Mouse (Mus musculus): ENCODE data around the gene Sipa1l2.
"Not testable (repeated sequence)": the region's sequence is repeated elsewhere in the genome, so short reads cannot be mapped to it uniquely, and the experiment has no call there.

Gene Sipa1l2

GRCm38 (mm10) chr8:125539056-125540013 lies 30.3 kb downstream of the Sipa1l2 start:
- no peak for DNase-seq (ENCODE audit: low spot score in 2 of 2)

GRCm38 (mm10) chr8:125538265-125538664 lies 31.3 kb downstream of the Sipa1l2 start:
- no peak for DNase-seq (ENCODE audit: low spot score in 2 of 2)

- peak in 1 of 2 experiments; percentile 62 for DNase-seq (ENCODE audit: low spot score in 2 of 2)
Observed at GRCm38 (mm10) chr8:125533709-125534108, 35.9 kb downstream of the Sipa1l2 start.

GRCm38 (mm10) chr8:125532953-125533352 lies 36.7 kb downstream of the Sipa1l2 start:
- no peak for DNase-seq (ENCODE audit: low spot score in 2 of 2)

- DNase-seq (ENCODE audit: low spot score in 2 of 2) = no peak
Observed at GRCm38 (mm10) chr8:125532177-125532576, 37.4 kb downstream of the Sipa1l2 start.

- DNase-seq (ENCODE audit: low spot score in 2 of 2) = no peak
Observed at GRCm38 (mm10) chr8:125531640-125532039, 38.0 kb downstream of the Sipa1l2 start.

- peak in 1 of 2 experiments; percentile 42 for DNase-seq (ENCODE audit: low spot score in 2 of 2)
Observed at GRCm38 (mm10) chr8:125531088-125531438, 38.5 kb downstream of the Sipa1l2 start.

GRCm38 (mm10) chr8:125530187-125531087 lies 39.2 kb downstream of the Sipa1l2 start:
- no peak for DNase-seq (ENCODE audit: low spot score in 2 of 2)

GRCm38 (mm10) chr8:125529019-125529418 lies 40.6 kb downstream of the Sipa1l2 start:
- no peak for DNase-seq (ENCODE audit: low spot score in 2 of 2)

- DNase-seq (ENCODE audit: low spot score in 2 of 2) = no peak
Observed at GRCm38 (mm10) chr8:125527941-125528340, 41.7 kb downstream of the Sipa1l2 start.

- no peak for DNase-seq (ENCODE audit: low spot score in 2 of 2)
Observed at GRCm38 (mm10) chr8:125526999-125527398, 42.6 kb downstream of the Sipa1l2 start.

- DNase-seq (ENCODE audit: low spot score in 2 of 2) = no peak
Observed at GRCm38 (mm10) chr8:125526582-125526981, 43.0 kb downstream of the Sipa1l2 start.

- no peak for DNase-seq (ENCODE audit: low spot score in 2 of 2)
Observed at GRCm38 (mm10) chr8:125524479-125524878, 45.1 kb downstream of the Sipa1l2 start.

- DNase-seq (ENCODE audit: low spot score in 2 of 2) = no peak
Observed at GRCm38 (mm10) chr8:125523213-125523612, 46.4 kb downstream of the Sipa1l2 start.

- DNase-seq (ENCODE audit: low spot score in 2 of 2) = no peak
Observed at GRCm38 (mm10) chr8:125522151-125522550, 47.5 kb downstream of the Sipa1l2 start.

GRCm38 (mm10) chr8:125521087-125521486 lies 48.5 kb downstream of the Sipa1l2 start:
- DNase-seq (ENCODE audit: low spot score in 2 of 2) = no peak

- not testable (repeated sequence) for DNase-seq (ENCODE audit: low spot score in 2 of 2)
Observed at GRCm38 (mm10) chr8:125520308-125520707, 49.3 kb downstream of the Sipa1l2 start.

GRCm38 (mm10) chr8:125518951-125519350 lies 50.7 kb downstream of the Sipa1l2 start:
- no peak for DNase-seq (ENCODE audit: low spot score in 2 of 2)

- DNase-seq (ENCODE audit: low spot score in 2 of 2) = no peak
Observed at GRCm38 (mm10) chr8:125518301-125518700, 51.3 kb downstream of the Sipa1l2 start.

GRCm38 (mm10) chr8:125517397-125517796 lies 52.2 kb downstream of the Sipa1l2 start:
- no peak for DNase-seq (ENCODE audit: low spot score in 2 of 2)

- DNase-seq (ENCODE audit: low spot score in 2 of 2) = no peak
Observed at GRCm38 (mm10) chr8:125516115-125516905, 53.3 kb downstream of the Sipa1l2 start.

Data from right cerebral cortex, postnatal 36 days (tissue).